Mouse (Mus musculus) heart, adult 2 months (tissue): ENCODE measurements around the gene Bzw2.

Experiments used
- CTCF ChIP-seq: fragments of 200-600 bp; IDR thresholded peaks from 2 replicates; pipeline ENCODE4 v1.8.1; 2022; ENCODE audit warnings: antibody characterized with exemption, mild to moderate bottlenecking, moderate library complexity
- EP300 ChIP-seq: fragments of 200-500 bp; IDR thresholded peaks from 2 replicates; pipeline ENCODE4 v1.6.1; 2011; ENCODE audit warnings: low read depth, low read length, control low read depth; ENCODE audit not compliant: insufficient read depth
- POLR2A ChIP-seq: fragments of 200-500 bp; IDR thresholded peaks from 2 replicates; pipeline ENCODE4 v1.6.1; 2011; ENCODE audit warnings: mild to moderate bottlenecking, low read depth, low read length, control low read depth; ENCODE audit not compliant: insufficient read depth

DNA sequence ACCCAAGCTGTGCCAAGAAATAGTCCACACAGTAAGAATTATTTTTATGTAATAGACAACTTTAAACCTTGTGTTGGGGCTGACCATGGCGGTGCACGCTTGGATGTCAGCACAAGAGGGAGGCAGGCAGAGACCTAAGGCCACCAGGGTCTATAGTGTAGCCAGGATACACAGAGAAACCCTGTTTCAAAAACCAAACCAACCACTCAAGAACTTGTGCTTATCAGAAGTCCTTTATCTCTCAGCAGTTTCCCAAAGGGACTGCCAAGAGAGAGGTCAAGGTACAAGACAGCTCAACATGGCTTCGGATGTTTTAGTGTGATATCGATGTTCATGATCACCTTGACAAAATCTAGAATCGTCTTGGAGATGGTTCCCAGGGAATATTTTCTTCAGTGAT is 24.3 kb downstream of the Bzw2 start:
- TF ChIP-seq CTCF (no peak), POLR2A (no peak), EP300 (no peak)
